Mouse (Mus musculus) thymus, adult 2 months (tissue): ENCODE measurements around the gene Spdye4b.

Source experiments
- CTCF ChIP-seq: fragments of 200-500 bp; IDR thresholded peaks from 2 replicates; pipeline ENCODE4 v1.5.1; 2012; ENCODE audit warnings: mild to moderate bottlenecking, control low read depth, low read length, moderate library complexity, borderline replicate concordance; ENCODE audit not compliant: control insufficient read depth, poor library complexity, insufficient read depth; ENCODE audit errors: extremely low read depth
- POLR2A ChIP-seq: fragments of 200-500 bp; IDR thresholded peaks from 2 replicates; pipeline ENCODE4 v1.6.1; 2012; ENCODE audit warnings: mild to moderate bottlenecking, low read length, control low read depth, moderate library complexity; ENCODE audit not compliant: control insufficient read depth, poor library complexity, insufficient read depth; ENCODE audit errors: extremely low read depth

DNA sequence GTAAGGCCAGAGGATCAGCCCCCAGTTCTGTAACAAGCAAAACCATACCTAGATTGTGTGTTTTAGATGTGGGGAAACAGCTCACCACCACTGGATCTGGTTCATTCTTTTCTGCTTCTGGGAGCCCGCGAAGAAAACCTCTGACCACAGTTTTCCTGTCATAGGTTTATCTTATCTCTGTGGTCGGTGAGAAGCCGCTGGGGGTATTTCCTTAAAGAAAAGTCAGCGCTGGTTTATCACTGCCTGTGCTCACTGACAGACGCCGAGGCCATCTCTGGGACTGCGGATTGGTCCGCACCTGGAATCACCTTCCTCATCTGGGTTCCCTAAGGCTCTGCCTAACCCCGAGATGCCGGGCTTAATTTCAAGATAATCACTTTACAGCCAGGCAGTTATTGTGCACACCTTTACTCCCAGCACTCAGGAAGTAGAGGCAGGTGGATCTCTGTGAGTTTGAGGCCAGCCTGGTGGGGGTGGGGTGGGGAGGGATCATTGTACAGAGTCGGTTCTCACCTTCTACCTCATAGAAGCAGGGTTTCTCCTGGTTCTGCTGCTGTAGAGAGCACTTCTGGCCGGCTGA, 47.8 kb upstream of the Spdye4b start:
- TF ChIP-seq CTCF (no peak), POLR2A (no peak)
